Mouse (Mus musculus) central nervous system, embryonic 11.5 days (tissue): ENCODE results near the gene Rraga. TPM values are rescaled to one million over a fixed set of nuclear protein-coding genes. Genes with fewer than 3 reads are reported as not detected.

Experiments
- polyA plus RNA-seq: library from polyadenylated mRNA; depleted of rRNA; stranded (reverse); fragments of >200 nt; gene quantifications from 2 replicates; pipeline ENCODE4 v1.2.3, GENCODE M21; 2012; rRNA removed

Rraga gene
- polyA plus RNA-seq, result 67.1 and 106 TPM in 2 replicates

GRCm38 (mm10) chr4:86575283-86575983, at the start of gene Rraga:
Gene Rraga, plus strand, starts transcription at chr4:86575668.

GRCm38 (mm10) chr4:86558228-86558627, 17.2 kb upstream of the Rraga start, which contains the start of gene Saxo1:
Gene Saxo1, minus strand, starts transcription at chr4:86558328.

GRCm38 (mm10) chr4:86611524-86612288, 36.2 kb downstream of the Rraga start, which contains the start of gene Haus6:
Gene Haus6, minus strand, starts transcription at chr4:86612055.

Other genes starting within 250 kb of the Rraga start
- 0.04 TPM in 1 of 2 replicates, not detected in the other for gene Saxo1, start 17.3 kb upstream of the Rraga start, polyA plus RNA-seq
- 19.3 and 30.6 TPM in 2 replicates for gene Haus6, start 36.4 kb downstream of the Rraga start, polyA plus RNA-seq
- gene Plin2, start 94.4 kb downstream of the Rraga start, polyA plus RNA-seq, result 72.6 and 82.4 TPM in 2 replicates
- 6.7 and 10.1 TPM in 2 replicates for gene Dennd4c, start 172.9 kb downstream of the Rraga start, polyA plus RNA-seq